Mouse (Mus musculus) MEL (cell line): ENCODE results near the gene Dpf3. TPM values are rescaled to one million over a fixed set of nuclear protein-coding genes. Genes with fewer than 3 reads are reported as not detected.

Experiments used
- DNase-seq: peaks from one replicate; pipeline ENCODE4 v3.0.0; 2011; ENCODE audit warnings: low read depth, low spot score
- H3K27ac ChIP-seq: 2 replicates; pipeline ENCODE4 v1.5.1; 2012; ENCODE audit warnings: low read depth, mild to moderate bottlenecking, control low read depth, low read length, moderate library complexity; ENCODE audit not compliant: control insufficient read depth
- H3K27me3 ChIP-seq, 2 experiments: fragments of 150-350 bp in 1 of 2; sonication (generic) in 1 of 2; 2 replicates each; pipeline ENCODE4 v1.6.1; 2012; ENCODE audit warnings: low read length in 2 of 2, mild to moderate bottlenecking in 2 of 2, improper control_type of control experiment in 1 of 2, moderate library complexity in 1 of 2; ENCODE audit not compliant: insufficient read depth in 2 of 2, control insufficient read depth in 1 of 2
- H3K36me3 ChIP-seq, 2 experiments: 2 replicates each; pipeline ENCODE4 v1.6.1; 2012 to 2014; ENCODE audit warnings: low read length in 2 of 2, improper control_type of control experiment in 1 of 2, inconsistent platforms in 1 of 2, mild to moderate bottlenecking in 1 of 2; ENCODE audit not compliant: insufficient read depth in 2 of 2, control insufficient read depth in 1 of 2
- H3K4me1 ChIP-seq, 2 experiments: fragments of 150-350 bp in 1 of 2; sonication (generic) in 1 of 2; 2 replicates each; pipeline ENCODE4 v1.6.1; 2012; ENCODE audit warnings: low read length in 2 of 2, improper control_type of control experiment in 1 of 2, mild to moderate bottlenecking in 1 of 2; ENCODE audit not compliant: insufficient read depth in 2 of 2, control insufficient read depth in 1 of 2
- H3K4me3 ChIP-seq, 2 experiments: fragments of 150-350 bp in 1 of 2; sonication (generic) in 1 of 2; 2 replicates each; pipeline ENCODE4 v1.5.1; 2012; ENCODE audit warnings: low read depth in 2 of 2, low read length in 2 of 2, mild to moderate bottlenecking in 2 of 2, moderate library complexity in 2 of 2, control low read depth in 1 of 2, improper control_type of control experiment in 1 of 2; ENCODE audit not compliant: control insufficient read depth in 1 of 2, insufficient read depth in 1 of 2
- H3K79me2 ChIP-seq: 2 replicates; pipeline ENCODE4 v1.6.1; 2012; ENCODE audit warnings: mild to moderate bottlenecking, low read length, moderate library complexity; ENCODE audit not compliant: control insufficient read depth, poor library complexity, insufficient read depth
- H3K9ac ChIP-seq: 2 replicates; pipeline ENCODE4 v1.6.1; 2012; ENCODE audit warnings: low read depth, mild to moderate bottlenecking, control low read depth, low read length, moderate library complexity; ENCODE audit not compliant: control insufficient read depth, poor library complexity, severe bottlenecking
- H3K9me3 ChIP-seq: fragments of 150-350 bp; sonication (generic); replicated peaks from 2 replicates; pipeline ENCODE4 v1.6.1; 2012; ENCODE audit warnings: mild to moderate bottlenecking, low read length, improper control_type of control experiment, moderate library complexity; ENCODE audit not compliant: insufficient read depth
- CHD1 ChIP-seq: IDR thresholded peaks from 2 replicates; pipeline ENCODE4 v1.6.1; 2012; ENCODE audit warnings: low read depth, mild to moderate bottlenecking, inconsistent platforms, low read length, improper control_type of control experiment
- E2F4 ChIP-seq: IDR thresholded peaks from 2 replicates; pipeline ENCODE4 v1.6.1; 2011; ENCODE audit warnings: low read depth, low read length, improper control_type of control experiment, borderline replicate concordance
- KAT2A ChIP-seq: conservative IDR thresholded peaks from 2 replicates; pipeline ENCODE4 v1.6.1; 2012; ENCODE audit warnings: low read depth, low read length, improper control_type of control experiment, inconsistent platforms
- MAFK ChIP-seq: IDR thresholded peaks from 2 replicates; pipeline ENCODE4 v1.6.1; 2011; ENCODE audit warnings: low read depth, mild to moderate bottlenecking, low read length, improper control_type of control experiment, borderline replicate concordance
- MAX ChIP-seq: IDR thresholded peaks from 2 replicates; pipeline ENCODE4 v1.6.1; 2011; ENCODE audit warnings: low read length, improper control_type of control experiment
- MEF2A ChIP-seq: IDR thresholded peaks from 2 replicates; pipeline ENCODE4 v1.6.1; 2014; ENCODE audit warnings: low read depth, mild to moderate bottlenecking, inconsistent platforms, low read length, improper control_type of control experiment; ENCODE audit not compliant: poor library complexity, insufficient replicate concordance, severe bottlenecking; ENCODE audit errors: extremely low read depth
- MXI1 ChIP-seq: IDR thresholded peaks from 2 replicates; pipeline ENCODE4 v1.6.1; 2011; ENCODE audit warnings: mild to moderate bottlenecking, low read depth, low read length, improper control_type of control experiment
- NRF1 ChIP-seq: IDR thresholded peaks from 2 replicates; pipeline ENCODE4 v1.6.1; 2014; ENCODE audit warnings: low read depth, mild to moderate bottlenecking, inconsistent platforms, low read length, improper control_type of control experiment, moderate library complexity; ENCODE audit not compliant: poor library complexity, insufficient read depth, severe bottlenecking
- POLR2AphosphoS2 ChIP-seq: IDR thresholded peaks from 2 replicates; pipeline ENCODE4 v1.6.1; 2011; ENCODE audit warnings: low read length, improper control_type of control experiment
- RAD21 ChIP-seq: IDR thresholded peaks from 2 replicates; pipeline ENCODE4 v1.6.1; 2011; ENCODE audit warnings: mild to moderate bottlenecking, low read depth, low read length, improper control_type of control experiment
- RCOR1 ChIP-seq: IDR thresholded peaks from 2 replicates; pipeline ENCODE4 v1.6.1; 2012; ENCODE audit warnings: low read depth, mild to moderate bottlenecking, inconsistent platforms, low read length, improper control_type of control experiment
- SIN3A ChIP-seq: IDR thresholded peaks from 2 replicates; pipeline ENCODE4 v1.6.1; 2012; ENCODE audit warnings: low read length, improper control_type of control experiment, inconsistent platforms
- SMC3 ChIP-seq: IDR thresholded peaks from 2 replicates; pipeline ENCODE4 v1.6.1; 2011; ENCODE audit warnings: low read depth, low read length, improper control_type of control experiment
- USF1 ChIP-seq: IDR thresholded peaks from 2 replicates; pipeline ENCODE4 v1.6.1; 2014; ENCODE audit warnings: low read depth, mild to moderate bottlenecking, inconsistent platforms, low read length, improper control_type of control experiment, moderate library complexity
- polyA plus RNA-seq, 2 experiments: library from polyadenylated mRNA; stranded (reverse) in 1 of 2; unstranded in 1 of 2; fragments of >175 nt in 1 of 2; fragments of >200 nt in 1 of 2; gene quantifications; 2 replicates each; pipeline versions ENCODE4 v1.2.1 to v1.2.4; 2012; ENCODE audit warnings: low replicate concordance in 2 of 2, low read depth in 1 of 2; ENCODE audit not compliant: insufficient read length in 2 of 2, insufficient read depth in 1 of 2, missing spikeins in 1 of 2
- total RNA-seq: library from RNA; depleted of rRNA; stranded (reverse); fragments of 300-350 nt; gene quantifications from 2 replicates; pipeline ENCODE4 v1.2.3, GENCODE M21; 2012

The Dpf3 gene
- total and polyA plus RNA-seq, 3 experiments, result 4.2 to 6.8 TPM; not detected in 1

DNA sequence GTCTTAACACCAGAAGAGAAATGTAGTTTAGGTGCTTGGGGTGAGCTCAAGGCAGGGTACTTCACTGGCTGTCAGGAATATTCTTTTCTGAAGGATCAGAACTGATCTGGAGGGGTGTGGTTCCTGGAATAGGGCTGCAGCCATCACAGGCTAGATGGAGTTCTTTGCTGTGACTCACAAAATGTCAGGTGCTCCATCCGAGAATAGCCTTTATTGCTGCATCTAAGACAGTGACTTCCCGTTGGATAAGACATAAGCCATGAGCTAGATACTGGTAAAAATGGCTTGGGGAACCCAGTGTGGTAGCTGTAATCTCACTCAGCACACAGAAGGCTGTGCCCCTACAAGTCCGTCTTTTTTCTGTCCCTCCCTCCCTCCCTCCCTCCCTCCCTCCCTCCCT, 46.7 kb upstream of the Dpf3 start:
- H3K4me1 ChIP-seq, result no peaks in the 10 kb centered on the region
- no peaks in the 10 kb centered on the region for H3K79me2 ChIP-seq
- H3K27ac ChIP-seq, result no peak overlapping the region
- H3K27me3 ChIP-seq, result no peaks in the 10 kb centered on the region
- H3K9ac ChIP-seq, result no peak overlapping the region
- H3K36me3 ChIP-seq, result no peaks in the 10 kb centered on the region; a peak in 2 of 4 replicates
- TF ChIP-seq MXI1 (no peak), POLR2AphosphoS2 (no peak), KAT2A (no peak), RCOR1 (no peak)
- DNase-seq, result no peak
- no peak overlapping the region for H3K4me3 ChIP-seq
- H3K9me3 ChIP-seq, result no peaks in the 10 kb centered on the region

DNA sequence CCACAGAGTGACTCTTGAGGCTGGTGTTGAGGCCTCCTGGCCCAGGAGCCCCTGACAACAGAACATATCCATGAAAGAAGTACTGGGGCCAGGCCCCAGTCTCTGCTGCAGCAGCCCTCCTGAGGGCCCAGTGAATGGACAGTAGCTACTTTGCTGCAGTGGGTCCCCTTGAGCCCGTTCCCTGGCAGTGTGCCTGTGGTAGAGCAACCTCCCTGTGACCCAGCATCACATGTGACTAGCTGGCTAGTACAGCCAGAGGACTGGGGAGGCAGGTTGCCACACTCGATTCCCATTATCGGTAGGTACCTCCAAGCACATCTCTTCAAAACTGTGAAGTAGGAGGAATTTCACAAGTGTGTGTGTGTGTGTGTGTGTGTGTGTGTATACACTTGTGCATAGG, 45.5 kb upstream of the Dpf3 start:
- Histone ChIP-seq H3K79me2 (no peaks in the 10 kb centered on the region), H3K4me1 (no peaks in the 10 kb centered on the region), H3K27ac (no peak overlapping the region), H3K4me3 (no peak overlapping the region), H3K9ac (no peak overlapping the region), H3K36me3 (no peaks in the 10 kb centered on the region; a peak in 2 of 4 replicates)
- DNase-seq, result no peak
- TF ChIP-seq MAX (no peak), RCOR1 (no peak), USF1 (no peak), MAFK (no peak), KAT2A (no peak), MEF2A (no peak)
- TF ChIP-seq, all 39 proteins: peak for 0
- no peaks in the 10 kb centered on the region for H3K27me3 ChIP-seq
- no peaks in the 10 kb centered on the region for H3K9me3 ChIP-seq

DNA sequence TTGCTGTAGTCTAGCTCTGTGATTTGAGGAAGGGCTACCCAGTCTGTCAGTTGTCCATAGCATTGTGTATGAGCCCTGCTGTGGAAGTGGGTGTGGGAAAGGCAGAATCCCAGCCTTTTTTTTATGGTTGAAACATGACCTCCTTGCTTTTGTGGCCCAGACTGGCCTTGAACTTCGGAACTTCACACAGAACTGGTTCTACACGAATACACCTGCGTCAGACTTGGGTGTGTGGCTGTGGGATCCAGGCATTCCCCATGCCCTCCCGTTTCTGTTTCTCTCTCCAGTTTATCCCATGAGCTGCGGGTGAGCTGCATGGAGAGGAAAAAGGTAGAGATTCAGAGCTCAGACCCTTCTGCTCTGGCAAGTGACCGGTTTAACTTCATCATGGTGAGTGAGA, 44.5 kb upstream of the Dpf3 start:
- no peak for DNase-seq
- Histone ChIP-seq H3K27me3 (no peaks in the 10 kb centered on the region), H3K36me3 (no peaks in the 10 kb centered on the region; a peak in 2 of 4 replicates), H3K4me3 (no peak overlapping the region), H3K79me2 (no peaks in the 10 kb centered on the region), H3K4me1 (no peaks in the 10 kb centered on the region), H3K27ac (no peak overlapping the region), H3K9ac (no peak overlapping the region), H3K9me3 (no peaks in the 10 kb centered on the region)
- TF ChIP-seq USF1 (no peak), MXI1 (no peak), RAD21 (no peak), SMC3 (no peak), CHD1 (no peak), NRF1 (no peak), E2F4 (no peak), SIN3A (no peak)
